Mouse (Mus musculus): ENCODE data around the gene Cd1d1.
"Not testable (repeated sequence)": the region's sequence is repeated elsewhere in the genome, so short reads cannot be mapped to it uniquely, and the experiment has no call there.

Cd1d1 gene

DNA sequence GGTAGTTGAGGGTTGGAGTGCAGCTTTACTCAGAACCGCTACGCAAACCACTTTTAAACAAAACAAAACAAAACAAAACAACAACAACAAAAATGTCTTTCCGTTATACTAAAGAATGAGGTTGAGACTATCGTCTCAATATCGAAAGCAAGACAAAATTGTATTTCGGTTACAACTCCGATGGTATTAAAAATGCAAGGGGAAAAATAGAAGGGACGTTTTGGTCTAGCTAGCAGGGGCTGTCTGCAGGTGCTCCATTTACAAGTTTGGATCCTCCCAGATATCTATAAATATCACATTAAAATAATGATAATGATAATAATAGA is at the start of gene Cd1d1:
Gene Cd1d1 (minus strand): TSS at position 27 of the 326 bp plus-strand sequence.
- no peak for ATAC-seq (ENCODE audit: low TSS enrichment)

DNA sequence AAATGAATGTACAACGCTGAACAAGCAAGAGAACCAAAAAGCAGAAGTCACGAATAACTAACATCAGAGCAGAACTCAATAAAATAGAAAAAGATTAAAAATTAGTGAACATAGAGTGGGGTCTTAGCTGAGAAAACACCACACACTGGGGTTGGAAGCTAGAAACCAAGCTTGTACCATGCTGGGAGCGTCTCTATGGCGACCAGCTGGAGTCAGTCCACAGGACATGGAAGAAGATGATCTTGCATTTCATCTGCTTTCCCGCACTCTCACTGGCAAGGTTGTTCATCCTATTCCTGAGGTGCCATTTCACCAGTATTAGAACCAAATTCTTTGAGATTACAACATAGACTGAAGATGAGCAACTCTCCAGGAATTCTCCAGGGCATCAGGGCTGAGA is 48.6 kb upstream of the Cd1d1 start:
- no peak for ATAC-seq (ENCODE audit: low TSS enrichment)

DNA sequence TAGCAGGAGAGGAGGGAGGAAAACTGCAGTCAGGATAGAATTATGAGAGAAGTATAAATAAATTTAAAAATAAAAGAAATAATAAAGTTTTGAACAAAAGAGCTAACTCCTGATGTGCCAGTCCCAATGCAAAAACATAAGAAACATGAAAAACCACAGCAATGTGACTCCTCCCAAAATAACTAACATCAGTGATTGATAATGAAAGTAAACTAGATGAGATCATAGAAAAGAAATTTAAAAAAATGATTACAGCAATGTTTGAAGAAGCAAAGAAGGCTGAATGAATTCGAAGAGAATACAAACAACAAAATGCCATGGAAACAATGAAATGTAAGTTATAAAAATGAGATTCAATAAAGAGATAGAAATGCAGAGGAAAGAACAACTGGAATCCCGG is 42.5 kb upstream of the Cd1d1 start:
- no peak for ATAC-seq (ENCODE audit: low TSS enrichment)

DNA sequence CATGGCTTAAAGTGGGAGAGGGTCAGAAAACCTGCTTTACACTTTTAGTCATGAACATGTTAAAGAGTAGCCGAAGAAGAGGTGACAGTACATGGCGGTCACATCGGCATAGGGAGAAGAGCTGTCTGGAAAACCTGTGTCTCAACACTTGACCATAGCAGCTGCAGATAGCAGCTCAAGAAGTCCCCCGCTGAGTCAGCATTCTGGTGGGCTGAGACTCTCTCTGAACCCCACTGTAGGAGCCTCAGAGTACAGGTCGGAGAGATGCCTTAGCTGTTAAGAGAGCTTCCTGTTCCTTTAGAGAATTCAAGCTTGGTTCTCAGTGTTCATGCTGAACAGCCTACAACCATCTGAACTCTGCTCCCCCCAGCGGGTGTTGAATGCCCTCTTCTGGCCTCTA is 39.3 kb upstream of the Cd1d1 start:
- ATAC-seq (ENCODE audit: low TSS enrichment), result no peak

DNA sequence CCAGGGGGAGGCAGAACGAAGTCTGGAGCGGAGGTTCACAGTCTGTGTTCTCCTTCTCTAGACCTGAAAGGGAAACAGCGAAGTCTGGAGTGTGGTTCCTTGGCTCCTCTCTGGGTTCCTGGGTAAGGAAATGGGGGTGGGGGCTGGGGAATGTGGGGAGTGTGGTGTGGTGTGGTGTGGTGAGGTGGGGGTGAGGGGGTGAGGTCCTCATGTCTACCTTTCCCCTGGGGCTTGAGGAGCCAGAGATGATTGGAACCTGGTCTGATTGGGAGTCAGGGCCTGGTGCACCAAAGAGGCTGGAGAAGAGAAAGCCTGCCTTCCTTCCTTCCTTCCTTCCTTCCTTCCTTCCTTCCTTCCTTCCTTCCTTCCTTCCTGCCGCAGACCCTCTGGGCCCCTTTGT is 34.8 kb upstream of the Cd1d1 start:
- no peak for ATAC-seq (ENCODE audit: low TSS enrichment)

DNA sequence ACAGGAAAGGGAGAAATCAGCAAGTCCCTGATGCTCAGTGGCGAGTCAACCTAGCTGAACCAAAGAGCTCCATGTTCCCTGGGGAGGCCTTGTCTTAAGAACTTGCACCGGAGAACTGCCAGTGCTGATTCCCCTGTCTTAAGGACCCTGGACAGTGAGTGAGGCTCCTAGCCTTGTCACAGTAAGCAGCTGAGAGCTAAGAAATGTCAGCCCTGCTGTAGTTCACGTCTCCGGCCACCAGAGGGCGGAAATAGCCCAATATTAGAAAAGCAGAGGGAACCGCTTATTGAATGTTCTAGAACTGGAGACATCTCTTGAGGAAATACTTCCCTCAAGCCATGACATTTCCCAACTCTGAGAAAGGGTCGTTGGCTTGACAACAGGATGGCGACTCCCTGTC is 34.1 kb upstream of the Cd1d1 start:
- ATAC-seq (ENCODE audit: low TSS enrichment), result peak; percentile 88

DNA sequence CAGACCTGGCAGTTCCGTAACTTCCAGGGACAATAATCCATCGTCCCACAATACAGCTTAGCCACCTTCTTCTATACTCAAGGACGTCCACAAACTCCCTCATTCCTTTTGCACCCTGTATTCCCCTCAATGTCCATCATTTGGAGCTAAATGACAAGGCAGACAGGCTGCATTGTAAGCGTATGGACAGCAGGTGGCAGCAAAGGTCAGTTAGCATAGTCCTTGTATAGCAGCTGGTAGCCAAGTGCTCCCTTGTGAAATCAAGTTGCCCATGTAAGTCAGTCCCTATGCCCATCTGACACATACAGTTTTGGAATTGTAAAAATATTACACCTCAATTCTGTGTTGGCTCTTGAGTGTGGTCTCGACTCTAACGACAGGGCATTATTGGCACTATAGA is 31.6 kb upstream of the Cd1d1 start:
- ATAC-seq (ENCODE audit: low TSS enrichment), result peak; percentile 91

DNA sequence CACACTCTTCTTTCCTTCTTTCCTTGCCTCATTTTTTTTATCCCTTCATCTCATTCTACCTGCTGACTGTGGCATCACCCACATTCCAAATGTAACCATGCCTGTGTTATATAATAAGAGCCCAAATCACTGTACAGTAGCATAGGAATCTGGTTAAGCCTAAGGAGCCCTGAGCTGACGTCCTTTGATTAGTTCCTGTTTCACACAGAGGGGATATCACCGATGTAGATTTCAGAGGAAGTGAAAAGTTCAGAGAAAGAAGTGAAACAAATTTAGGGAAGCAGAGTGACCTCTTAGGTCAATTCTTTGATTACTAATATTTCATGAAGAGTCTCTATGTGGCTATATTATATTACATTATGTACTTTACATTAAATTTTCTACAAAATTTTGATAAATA is 18.5 kb upstream of the Cd1d1 start:
- no peak for ATAC-seq (ENCODE audit: low TSS enrichment)

DNA sequence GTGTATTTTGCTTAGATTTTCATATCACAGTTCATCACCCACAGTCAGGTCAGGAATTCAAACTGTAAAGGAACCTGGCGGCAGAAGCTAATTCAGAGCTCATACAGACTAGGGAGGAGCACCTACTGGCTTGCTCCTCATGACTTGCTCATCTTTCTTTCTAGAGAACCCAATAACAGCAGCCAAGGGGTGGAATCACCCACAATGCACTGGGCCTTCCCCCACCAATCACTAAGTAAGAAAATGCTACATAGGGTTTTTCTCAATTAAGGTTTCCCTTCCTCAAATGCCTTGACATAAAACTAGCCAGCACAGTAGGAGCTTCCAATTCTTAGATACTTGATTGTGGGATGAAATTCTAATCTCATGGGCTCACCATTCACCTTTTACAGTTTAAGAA is 17.8 kb upstream of the Cd1d1 start:
- no peak for ATAC-seq (ENCODE audit: low TSS enrichment)

DNA sequence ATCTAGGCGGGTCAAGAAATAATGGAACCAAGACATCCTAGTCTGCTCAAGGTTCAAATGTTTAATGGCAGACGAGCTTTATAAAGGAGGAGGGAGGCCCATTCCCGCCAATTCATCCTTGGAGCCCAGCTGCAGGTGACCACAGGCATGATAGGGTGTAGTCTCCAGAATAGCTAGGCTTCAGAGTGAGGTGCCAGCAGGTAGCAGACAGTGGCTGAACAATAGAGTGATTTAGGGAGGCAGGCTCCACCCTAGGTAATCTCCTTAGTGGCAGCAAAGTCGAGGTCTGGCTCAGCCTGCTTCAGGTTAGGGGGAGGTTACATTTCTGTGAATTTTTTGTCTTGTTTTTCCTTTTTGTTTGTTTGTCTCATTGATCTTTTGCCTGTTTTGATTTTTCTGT is 16.7 kb upstream of the Cd1d1 start:
- no peak for ATAC-seq (ENCODE audit: low TSS enrichment)

DNA sequence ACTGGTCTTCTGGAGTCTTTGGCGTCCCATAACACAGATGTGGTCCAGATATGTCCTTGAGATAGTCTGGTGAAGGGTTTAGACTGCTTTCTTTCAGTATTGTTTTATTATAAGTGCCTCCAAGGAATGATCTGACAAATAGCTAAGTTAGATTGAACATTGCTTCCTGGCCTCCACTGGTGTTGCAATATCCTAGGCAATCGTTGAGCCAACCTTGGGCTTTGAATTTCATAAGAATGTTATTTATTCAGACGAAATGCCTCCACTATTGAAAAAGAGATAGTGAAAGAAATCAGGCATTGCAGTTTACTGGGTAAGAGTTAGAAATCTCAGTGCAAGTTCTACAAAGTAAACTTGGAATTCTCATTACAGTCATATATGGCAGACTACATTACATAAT is 13.2 kb upstream of the Cd1d1 start:
- ATAC-seq (ENCODE audit: low TSS enrichment), result not testable (repeated sequence)

DNA sequence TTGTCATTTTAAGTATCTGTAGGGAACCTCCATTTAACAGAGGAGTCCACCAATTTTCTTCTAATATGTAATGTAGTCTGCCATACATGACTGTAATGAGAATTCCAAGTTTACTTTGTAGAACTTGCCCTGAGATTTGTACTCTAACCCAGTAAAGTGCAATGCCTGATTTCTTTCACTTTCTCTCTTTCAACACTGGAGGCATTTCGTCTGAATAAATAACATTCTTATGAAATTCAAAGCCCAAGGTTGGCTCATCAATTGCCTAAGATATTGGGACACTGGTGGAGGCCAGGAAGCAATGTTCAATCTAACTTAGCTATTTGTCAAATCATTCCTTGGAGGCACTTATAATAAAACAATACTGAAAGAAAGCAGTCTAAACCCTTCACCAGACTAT is 9.0 kb upstream of the Cd1d1 start:
- ATAC-seq (ENCODE audit: low TSS enrichment), result not testable (repeated sequence)

DNA sequence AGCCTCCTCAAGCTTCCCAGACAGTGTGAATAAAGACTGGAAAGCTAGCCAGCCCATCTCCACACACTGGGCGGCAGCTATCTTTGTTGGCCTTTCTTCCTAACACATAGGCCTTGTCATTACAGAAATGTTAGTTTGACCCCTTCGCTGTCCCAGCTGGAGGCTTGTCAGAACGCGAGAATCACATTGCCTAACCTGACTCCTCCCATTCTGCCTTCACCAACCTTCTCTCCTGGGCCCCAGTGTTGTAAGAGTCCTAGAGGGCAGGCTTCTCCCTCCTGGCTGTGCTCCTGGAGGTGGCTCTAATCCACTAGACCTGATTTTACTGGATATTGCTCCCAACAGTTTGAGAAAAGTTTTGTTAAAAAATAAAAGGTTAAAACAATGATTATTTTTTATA is 1.4 kb upstream of the Cd1d1 start:
- ATAC-seq (ENCODE audit: low TSS enrichment), result no peak

DNA sequence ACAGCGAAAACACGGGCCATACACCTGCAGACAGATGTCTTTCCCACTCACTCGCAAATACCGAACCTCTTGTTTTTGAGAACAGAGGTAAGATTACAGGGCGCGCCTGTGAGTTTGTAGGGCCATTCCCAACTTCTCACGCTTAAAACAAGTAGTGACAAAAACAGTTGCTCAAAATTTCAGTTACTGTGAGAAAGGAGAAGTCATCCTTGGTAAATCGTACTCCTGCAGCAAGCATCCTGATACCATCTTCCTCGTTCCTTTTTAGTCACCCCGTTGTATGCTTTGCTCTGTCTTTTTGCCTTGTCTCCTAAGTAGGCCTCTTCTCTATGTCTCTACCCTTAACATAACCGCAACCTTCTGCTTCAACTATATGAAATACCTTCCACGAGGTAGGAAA is 810 bp upstream of the Cd1d1 start:
- no peak for ATAC-seq (ENCODE audit: low TSS enrichment)

DNA sequence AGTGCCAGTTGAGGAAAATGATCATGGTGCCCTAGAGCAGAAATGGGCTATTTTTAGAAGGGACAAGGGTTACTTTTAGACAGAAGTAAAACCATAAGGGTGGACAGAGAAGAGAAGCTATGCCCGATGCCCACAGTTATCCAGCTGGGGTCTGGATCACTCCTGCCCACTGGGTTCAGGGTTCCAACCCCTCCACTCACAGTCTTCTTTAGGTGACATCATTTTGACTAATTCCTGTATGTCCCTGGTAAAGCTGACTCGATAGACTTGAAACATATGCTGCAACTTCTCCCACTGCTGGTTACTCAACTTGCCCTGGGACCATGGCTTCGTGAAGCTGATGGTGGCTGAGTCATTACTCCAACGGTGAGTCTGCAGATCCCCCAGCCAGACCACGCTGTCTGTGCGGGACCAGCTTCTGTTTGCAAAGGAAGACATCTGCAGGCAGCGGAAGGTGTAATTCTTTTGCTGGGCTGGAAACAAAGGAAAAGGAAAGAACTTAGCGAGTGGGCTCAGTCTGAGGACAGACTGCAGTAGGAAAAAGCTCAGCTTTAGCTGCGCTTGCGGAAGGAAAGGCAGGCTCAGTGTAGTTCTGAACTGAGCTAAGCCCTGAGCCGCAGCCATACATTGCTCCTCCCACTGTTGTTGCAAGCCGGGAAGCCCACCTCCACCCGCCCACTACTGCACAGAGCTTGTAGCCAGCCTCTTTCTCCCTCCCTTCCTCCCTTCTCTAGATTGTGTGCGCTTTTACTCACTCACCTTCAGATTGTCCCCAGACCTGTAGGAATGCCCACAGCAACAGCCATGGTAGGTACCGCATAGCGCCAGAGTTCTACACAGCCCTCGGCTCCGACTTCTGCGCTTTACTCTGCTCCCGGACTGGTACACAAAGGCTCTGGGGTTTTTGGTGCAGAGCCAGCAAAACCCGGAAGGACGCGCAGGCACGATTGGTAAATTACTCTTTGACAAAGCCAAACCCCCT is 517 bp downstream of the Cd1d1 start:
- ATAC-seq (ENCODE audit: low TSS enrichment), result peak; percentile 90

DNA sequence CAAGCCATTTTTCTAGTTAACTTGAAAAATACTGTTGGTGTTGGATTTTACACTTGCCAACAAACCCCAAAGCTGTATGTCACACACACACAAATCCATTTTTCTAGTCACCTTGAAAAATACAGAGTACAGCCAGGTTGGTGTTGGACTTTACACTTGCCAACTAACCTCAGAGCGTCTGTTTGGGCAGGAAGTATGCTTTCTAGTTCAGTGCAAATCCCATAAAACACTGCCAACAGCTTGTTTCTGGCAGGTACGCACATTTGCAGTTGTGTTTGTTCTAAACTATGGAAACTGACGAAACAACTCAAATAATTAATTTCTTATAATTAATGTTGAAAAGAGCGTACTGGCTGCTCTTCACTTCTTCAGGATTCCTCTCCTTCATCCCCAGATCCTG is 3.1 kb downstream of the Cd1d1 start:
- ATAC-seq (ENCODE audit: low TSS enrichment), result no peak

DNA sequence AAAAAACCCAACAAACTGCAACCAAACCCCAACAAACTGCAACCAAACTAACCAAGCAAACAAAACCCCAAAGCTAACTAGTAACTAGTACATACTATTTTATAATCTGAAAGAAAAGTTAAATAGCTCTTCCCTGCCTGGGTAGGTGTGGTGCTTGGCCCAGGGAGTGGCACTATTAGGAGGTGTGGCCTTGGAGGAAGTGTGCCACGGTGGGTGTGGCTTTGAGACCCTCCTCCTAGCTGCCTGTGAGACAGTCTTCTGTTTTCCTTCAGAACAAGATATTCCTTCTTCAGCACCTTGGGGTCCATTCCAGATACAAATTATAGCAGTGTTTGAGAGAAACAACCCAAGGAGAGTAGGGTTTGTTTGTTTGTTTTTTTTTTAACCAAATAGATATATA is 3.9 kb downstream of the Cd1d1 start:
- no peak for ATAC-seq (ENCODE audit: low TSS enrichment)

DNA sequence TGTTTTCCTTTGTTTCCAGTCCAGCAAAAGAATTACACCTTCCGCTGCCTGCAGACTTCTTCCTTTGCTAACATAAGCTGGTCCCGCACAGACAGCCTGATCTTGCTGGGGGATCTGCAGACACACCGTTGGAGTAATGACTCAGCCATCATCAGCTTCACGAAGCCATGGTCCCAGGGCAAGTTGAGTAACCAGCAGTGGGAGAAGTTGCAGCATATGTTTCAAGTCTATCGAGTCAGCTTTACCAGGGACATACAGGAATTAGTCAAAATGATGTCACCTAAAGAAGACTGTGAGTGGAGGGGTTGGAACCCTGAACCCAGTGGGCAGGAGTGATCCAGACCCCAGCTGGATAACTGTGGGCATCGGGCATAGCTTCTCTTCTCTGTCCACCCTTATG is 12.3 kb downstream of the Cd1d1 start:
- not testable (repeated sequence) for ATAC-seq (ENCODE audit: low TSS enrichment)

DNA sequence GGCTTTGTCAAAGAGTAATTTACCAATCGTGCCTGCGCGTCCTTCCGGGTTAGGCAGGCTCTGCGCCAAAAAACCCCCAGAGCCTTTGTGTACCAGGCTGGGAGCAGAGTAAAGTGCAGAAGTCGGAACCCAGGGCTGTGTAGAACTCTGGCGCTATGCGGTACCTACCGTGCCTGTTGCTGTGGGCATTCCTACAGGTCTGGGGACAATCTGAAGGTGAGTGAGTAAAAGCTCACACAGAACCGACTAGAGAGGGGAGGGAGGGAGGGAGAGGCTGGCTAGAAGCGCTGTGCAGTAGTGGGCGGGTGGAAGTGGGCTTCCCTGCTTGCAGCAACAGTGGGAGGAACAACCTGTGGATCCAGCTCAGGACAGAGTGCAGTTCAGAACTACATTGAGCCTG is 12.8 kb downstream of the Cd1d1 start:
- peak; percentile 55; the same call in 1 of the 2 replicates for ATAC-seq (ENCODE audit: low TSS enrichment)

DNA sequence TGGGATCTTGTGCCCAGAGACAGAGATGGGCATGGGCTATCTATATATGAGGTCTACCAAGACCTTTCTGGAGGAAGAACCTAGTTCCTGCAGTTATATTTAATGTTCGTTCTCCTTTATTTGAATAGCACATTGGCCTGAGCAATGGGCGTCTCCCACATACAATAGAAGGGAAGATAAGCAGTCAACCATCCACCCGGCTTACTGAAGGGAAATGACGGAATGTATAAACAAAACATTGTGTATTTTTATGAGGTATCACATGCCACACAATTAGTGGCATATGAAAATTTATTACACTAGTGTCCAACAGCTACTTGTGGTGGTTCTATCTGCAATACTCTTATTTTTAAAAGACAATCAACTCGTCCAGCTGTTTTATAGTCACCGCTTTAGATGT is 15.9 kb downstream of the Cd1d1 start:
- ATAC-seq (ENCODE audit: low TSS enrichment), result no peak

DNA sequence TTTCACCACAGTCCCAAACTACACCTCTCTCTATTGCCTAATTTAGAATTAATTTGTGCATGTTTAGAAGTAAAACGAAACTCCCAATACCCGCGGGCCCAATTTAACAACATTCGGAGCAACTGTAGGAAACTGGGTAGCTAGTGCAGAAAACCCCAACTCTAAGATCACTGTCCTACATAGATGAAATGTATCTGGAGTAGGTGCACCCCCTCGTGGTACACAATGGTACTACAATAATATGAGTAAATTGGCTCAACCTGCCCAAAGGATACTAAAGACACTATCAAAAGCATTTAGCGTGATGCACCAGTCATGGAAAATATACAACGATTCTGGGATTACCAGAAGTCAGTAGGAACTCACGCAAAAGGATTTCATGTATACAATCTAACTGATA is 22.7 kb downstream of the Cd1d1 start:
- peak; percentile 90 for ATAC-seq (ENCODE audit: low TSS enrichment)

DNA sequence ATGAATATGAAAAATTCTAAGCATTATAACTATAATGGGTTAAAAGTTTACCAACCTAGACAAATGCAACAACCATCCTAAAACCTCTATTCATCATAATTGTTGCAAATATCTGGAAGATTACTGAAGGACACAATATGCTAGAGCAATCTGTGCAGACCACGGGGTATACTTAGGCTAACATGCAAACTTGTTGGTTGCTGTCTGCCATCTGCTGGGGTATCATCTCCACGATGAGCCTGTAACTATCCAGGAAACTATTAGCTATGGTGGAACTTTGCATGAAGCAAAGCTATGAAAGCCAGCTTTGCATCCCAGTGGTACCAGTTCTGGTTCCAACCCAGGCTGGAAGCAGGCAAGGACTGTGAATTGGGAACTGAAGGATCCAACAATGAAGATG is 24.1 kb downstream of the Cd1d1 start:
- ATAC-seq (ENCODE audit: low TSS enrichment), result no peak

DNA sequence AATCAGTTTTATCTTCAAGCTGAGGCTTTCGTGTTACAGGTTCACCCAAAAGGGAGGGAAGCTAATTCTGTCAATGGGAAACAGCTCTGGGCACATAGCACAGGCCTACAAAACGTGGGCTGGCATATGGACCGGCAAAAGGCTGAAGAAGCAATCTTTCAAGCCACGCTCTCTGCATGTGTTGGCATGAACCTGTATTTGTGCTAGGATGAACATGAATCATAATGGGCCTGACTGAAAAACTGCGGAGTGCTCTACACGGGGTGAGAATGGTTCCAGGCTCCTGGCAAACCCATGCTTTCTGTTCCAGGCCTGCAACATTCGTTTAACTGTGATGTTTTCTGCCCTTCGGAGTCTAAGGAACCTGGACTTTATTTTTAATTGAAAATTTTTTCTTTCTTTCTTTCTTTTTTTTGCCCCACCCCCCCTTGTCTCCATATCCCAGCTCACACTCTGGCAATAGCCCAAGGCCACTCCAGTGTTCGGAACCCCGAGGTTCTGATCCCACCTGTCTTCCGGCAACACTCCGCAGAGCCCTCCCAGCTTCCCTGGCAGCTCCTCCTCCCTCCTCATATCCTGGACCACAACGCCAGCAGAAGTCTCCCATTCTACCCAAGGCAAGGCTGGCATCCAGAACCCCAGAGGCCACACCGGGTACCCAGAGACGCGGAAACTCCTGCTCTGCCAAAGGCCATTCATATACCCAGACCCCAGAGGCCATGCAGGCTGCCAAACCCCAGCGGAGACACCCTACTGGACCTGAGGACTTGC is 36.4 kb downstream of the Cd1d1 start:
- ATAC-seq (ENCODE audit: low TSS enrichment), result no peak

DNA sequence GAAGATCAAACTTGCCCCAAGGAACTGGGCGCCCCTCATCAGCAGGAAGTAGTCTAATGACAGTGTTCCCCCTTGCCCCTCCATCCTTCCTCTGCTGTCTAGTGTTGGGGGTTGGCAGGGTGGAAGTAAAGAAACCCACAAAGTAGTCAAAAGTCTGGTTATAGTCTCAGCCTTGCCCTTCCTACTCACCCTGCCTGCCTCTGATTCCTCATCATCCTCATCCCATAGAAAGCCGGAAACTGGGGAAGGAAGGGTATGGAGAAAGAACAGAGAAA is 37.9 kb downstream of the Cd1d1 start:
- ATAC-seq (ENCODE audit: low TSS enrichment), result no peak
